Mouse (Mus musculus) hindbrain, embryonic 16.5 days (tissue): ENCODE data around the gene H2afz. TPM values are rescaled to one million over a fixed set of nuclear protein-coding genes. Genes with fewer than 3 reads are reported as not detected.
"Not testable (repeated sequence)": the region's sequence is repeated elsewhere in the genome, so short reads cannot be mapped to it uniquely, and the experiment has no call there.

Experiments
- ATAC-seq: fragments of 200-750 bp; cut with Nextera tagmentation; 2 replicates; pipeline ENCODE4 v1.8.0; 2017; ENCODE audit warnings: moderate TSS enrichment, moderate library complexity
- H3K27ac ChIP-seq: fragments of 300-500 bp; sonication (generic); 2 replicates; pipeline ENCODE4 v1.5.1; 2014; ENCODE audit warnings: low read depth, mild to moderate bottlenecking, control low read depth, low read length, moderate library complexity
- H3K27me3 ChIP-seq: fragments of 300-500 bp; sonication (generic); replicated peaks from 2 replicates; pipeline ENCODE4 v1.6.1; 2014; ENCODE audit warnings: low read length; ENCODE audit not compliant: control insufficient read depth, insufficient read depth
- H3K36me3 ChIP-seq: fragments of 300-500 bp; sonication (generic); 2 replicates; pipeline ENCODE4 v1.6.1; 2014; ENCODE audit warnings: mild to moderate bottlenecking, low read length, moderate library complexity, mixed read lengths; ENCODE audit not compliant: control insufficient read depth, insufficient read depth
- H3K4me1 ChIP-seq: fragments of 300-500 bp; sonication (generic); 2 replicates; pipeline ENCODE4 v1.6.1; 2014; ENCODE audit warnings: low read depth, low read length; ENCODE audit not compliant: control insufficient read depth, insufficient read depth
- H3K4me2 ChIP-seq: fragments of 300-500 bp; sonication (generic); 2 replicates; pipeline ENCODE4 v1.6.1; 2014; ENCODE audit warnings: mild to moderate bottlenecking, low read length, control low read depth, moderate library complexity
- H3K4me3 ChIP-seq: fragments of 300-500 bp; sonication (generic); 2 replicates; pipeline ENCODE4 v1.5.1; 2014; ENCODE audit warnings: mild to moderate bottlenecking, low read length, control low read depth, moderate library complexity
- H3K9ac ChIP-seq: fragments of 300-500 bp; sonication (generic); 2 replicates; pipeline ENCODE4 v1.6.1; 2014; ENCODE audit warnings: low read depth, mild to moderate bottlenecking, control low read depth, low read length, moderate library complexity
- H3K9me3 ChIP-seq: fragments of 300-500 bp; sonication (generic); 2 replicates; pipeline ENCODE4 v1.6.1; 2014; ENCODE audit warnings: mild to moderate bottlenecking, low read length, moderate library complexity; ENCODE audit not compliant: control insufficient read depth
- WGBS: fragments of 180-500 bp; shearing (Covaris S2); extraction: QIAGEN DNeasy Blood & Tissue Kit; methylation state at CpG from one replicate; pipeline ENCODE4 v1.1.7; 2014; 5-methylcytosine and 5-hydroxymethylcytosine counted together
- polyA plus RNA-seq: library from polyadenylated mRNA; unstranded; fragments of >200 nt; fragmentation: Nextera tagmentation; extraction: Ambion mirVana; gene quantifications from 2 replicates; pipeline ENCODE4 v1.2.1, GENCODE M21; 2015

The H2afz gene
- polyA plus RNA-seq, 1 experiment from 2014 or later, result 683 TPM

GRCm38 (mm10) chr3:137896386-137896785 lies 32.1 kb downstream of the H2afz start:
- H3K27ac ChIP-seq, result no peak overlapping the region
- peaks cover 10% of the 10 kb centered on the region for H3K36me3 ChIP-seq
- H3K27me3 ChIP-seq, result no peaks in the 10 kb centered on the region
- H3K4me1 ChIP-seq, result no peaks in the 10 kb centered on the region
- ATAC-seq, result 0 out of 2 replicates have a peak, but pooled peaks have one; percentile 42
- H3K4me2 ChIP-seq, result no peak overlapping the region
- no peak overlapping the region for H3K9ac ChIP-seq
- WGBS, result 83% methylated on average over 4 of the region's 4 CpGs
- H3K9me3 ChIP-seq, result no peaks in the 10 kb centered on the region; the same call in 1 of the 2 replicates
- H3K4me3 ChIP-seq, result no peak overlapping the region

- Histone ChIP-seq H3K4me1 (no peaks in the 10 kb centered on the region), H3K4me3 (no peak overlapping the region), H3K9ac (no peak overlapping the region), H3K9me3 (no peaks in the 10 kb centered on the region; the same call in 1 of the 2 replicates), H3K36me3 (peaks cover 10% of the 10 kb centered on the region), H3K27me3 (no peaks in the 10 kb centered on the region), H3K27ac (no peak overlapping the region), H3K4me2 (no peak overlapping the region)
- WGBS, result 95% methylated on average over 3 of the region's 3 CpGs
- no peak for ATAC-seq
These were observed 32.6 kb downstream of the H2afz start for GRCm38 (mm10) chr3:137896867-137897266.

- 84% methylated on average over 5 of the region's 5 CpGs for WGBS
- ATAC-seq, result no peak
- H3K9ac ChIP-seq, result no peak overlapping the region
- no peak overlapping the region for H3K27ac ChIP-seq
- no peaks in the 10 kb centered on the region; the same call in 1 of the 2 replicates for H3K9me3 ChIP-seq
- no peaks in the 10 kb centered on the region for H3K4me1 ChIP-seq
- H3K4me3 ChIP-seq, result no peak overlapping the region
- no peaks in the 10 kb centered on the region for H3K27me3 ChIP-seq
- peaks cover 15% of the 10 kb centered on the region for H3K36me3 ChIP-seq
- no peak overlapping the region for H3K4me2 ChIP-seq
These were observed 33.4 kb downstream of the H2afz start for GRCm38 (mm10) chr3:137897685-137898084.

- 56% methylated on average over 10 of the region's 10 CpGs for WGBS
- H3K36me3 ChIP-seq, result peaks cover 11% of the 10 kb centered on the region
- no peak overlapping the region for H3K4me3 ChIP-seq
- no peak overlapping the region for H3K27ac ChIP-seq
- H3K4me1 ChIP-seq, result no peaks in the 10 kb centered on the region
- no peaks in the 10 kb centered on the region; the same call in 1 of the 2 replicates for H3K9me3 ChIP-seq
- no peaks in the 10 kb centered on the region for H3K27me3 ChIP-seq
- ATAC-seq, result no peak
- no peak overlapping the region for H3K4me2 ChIP-seq
- H3K9ac ChIP-seq, result no peak overlapping the region
These were observed 35.9 kb downstream of the H2afz start for GRCm38 (mm10) chr3:137900149-137900548.

- no peak overlapping the region for H3K4me2 ChIP-seq
- no peaks in the 10 kb centered on the region for H3K27me3 ChIP-seq
These were observed 48.8 kb downstream of the H2afz start for GRCm38 (mm10) chr3:137913093-137913492.

GRCm38 (mm10) chr3:137914567-137914966 lies 50.3 kb downstream of the H2afz start:
- not testable (repeated sequence) for H3K4me2 ChIP-seq, H3K27me3 ChIP-seq, H3K9me3 ChIP-seq, H3K9ac ChIP-seq, H3K36me3 ChIP-seq, H3K4me3 ChIP-seq, H3K27ac ChIP-seq, ATAC-seq
- peaks cover 15% of the 10 kb centered on the region for H3K4me1 ChIP-seq
- WGBS, result no CpG with 5 or more reads among the region's 1 CpGs

More at GRCm38 (mm10) chr3:137913093-137913492, 48.8 kb downstream of the H2afz start:
- Histone ChIP-seq H3K36me3 (peaks cover 7% of the 10 kb centered on the region), H3K9me3 (no peaks in the 10 kb centered on the region), H3K4me1 (peaks cover 8% of the 10 kb centered on the region), H3K27ac (no peak overlapping the region), H3K9ac (no peak overlapping the region), H3K4me3 (no peak overlapping the region)
- 79% methylated on average over 2 of the region's 2 CpGs for WGBS
- no peak for ATAC-seq

Other genes starting within 250 kb of the H2afz start
- 11.2 and 11.4 TPM in 2 replicates for gene Ddit4l, start 242.9 kb upstream of the H2afz start, polyA plus RNA-seq
- not detected in 2 replicates for gene Gm21962, start 193.0 kb upstream of the H2afz start, polyA plus RNA-seq
- 12.2 and 13.9 TPM in 2 replicates for gene Dnajb14, start 3.2 kb downstream of the H2afz start, polyA plus RNA-seq
- gene Lamtor3, start 54.0 kb downstream of the H2afz start, polyA plus RNA-seq, result 132 and 135 TPM in 2 replicates
- gene Dapp1, start 117.1 kb downstream of the H2afz start, polyA plus RNA-seq, result 3.0 and 3.1 TPM in 2 replicates
- 0.06 and 0.40 TPM in 2 replicates for gene 1110002E22Rik, start 200.6 kb downstream of the H2afz start, polyA plus RNA-seq
- 0.10 and 0.20 TPM in 2 replicates for gene Gm5105, start 202.9 kb downstream of the H2afz start, polyA plus RNA-seq